Mouse (Mus musculus): ENCODE measurements around the gene Ppp1r12a. TPM values are rescaled to one million over a fixed set of nuclear protein-coding genes. Genes with fewer than 3 reads are reported as not detected.

Gene Ppp1r12a
- polyA plus RNA-seq, 1 experiment = 86.8 TPM

GRCm38 (mm10) chr10:108333642-108334041 lies 171.6 kb downstream of the Ppp1r12a start:
- 0 out of 2 replicates have a peak overlapping the region, but pooled peaks have one; percentile 54 for H3K4me3 ChIP-seq (ENCODE audit: insufficient read depth, low read length)
- H3K27ac ChIP-seq (ENCODE audit: insufficient read depth, low read length) = no peak overlapping the region
- H3K4me1 ChIP-seq (ENCODE audit: control insufficient read depth, insufficient read depth, low read length) = no peaks in the 10 kb centered on the region
- TF ChIP-seq CTCF (IDR thresholded peaks at IDR 0.05; ENCODE audit: extremely low read depth, insufficient read depth, low read length) (no peak), POLR2A (IDR thresholded peaks at IDR 0.05; ENCODE audit: extremely low read depth, insufficient read depth, low read length) (no peak)

Other genes with a start within 250 kb of the Ppp1r12a start
- gene Pawr, start 169.9 kb downstream of the Ppp1r12a start, polyA plus RNA-seq (2012; rRNA removed) = 2.6 and 2.8 TPM in 2 replicates